Mouse (Mus musculus) megakaryocyte-erythroid progenitor cell, adult 5-6 weeks (primary cell): ENCODE measurements around the gene Sik1. TPM values are rescaled to one million over a fixed set of nuclear protein-coding genes. Genes with fewer than 3 reads are reported as not detected.

Source experiments
- ATAC-seq: replicated peaks from 2 replicates; pipeline ENCODE4 v1.8.0; 2016; ENCODE audit warnings: mild to moderate bottlenecking, inconsistent platforms; ENCODE audit not compliant: severe bottlenecking, poor library complexity, low FRiP score, low TSS enrichment
- total RNA-seq, 2 experiments: library from RNA; stranded (forward) in 1 of 2; stranded (reverse) in 1 of 2; fragments of 200-1000, 215-1000 nt in 1 of 2; fragments of >200 nt in 1 of 2; fragmentation: Nextera tagmentation in 1 of 2; gene quantifications; 2 replicates each; pipeline ENCODE4 v1.2.3; 2014 to 2017

Sik1 gene
- total RNA-seq, 2 experiments from 2014 or later: 4.1 to 14.4 TPM

- no peak for ATAC-seq
Measured at GRCm38 (mm10) chr17:31836264-31836607, 19.4 kb downstream of the Sik1 start.

GRCm38 (mm10) chr17:31835528-31836263, 19.9 kb downstream of the Sik1 start:
- peak; percentile 31; the same call in 1 of the 2 replicates for ATAC-seq

- no peak for ATAC-seq
Measured at GRCm38 (mm10) chr17:31834320-31835065, 21.1 kb downstream of the Sik1 start.

- no peak for ATAC-seq
Measured at GRCm38 (mm10) chr17:31833752-31834151, 21.9 kb downstream of the Sik1 start.

GRCm38 (mm10) chr17:31832577-31832964, 23.0 kb downstream of the Sik1 start:
- ATAC-seq: no peak

GRCm38 (mm10) chr17:31831866-31832576, 23.6 kb downstream of the Sik1 start:
- no peak for ATAC-seq

GRCm38 (mm10) chr17:31831097-31831865, 24.3 kb downstream of the Sik1 start:
- no peak for ATAC-seq

- no peak for ATAC-seq
Measured at GRCm38 (mm10) chr17:31830506-31831075, 25.0 kb downstream of the Sik1 start.

GRCm38 (mm10) chr17:31828916-31829315, 26.7 kb downstream of the Sik1 start:
- ATAC-seq: no peak

GRCm38 (mm10) chr17:31828118-31828517, 27.5 kb downstream of the Sik1 start:
- no peak for ATAC-seq

- no peak for ATAC-seq
Measured at GRCm38 (mm10) chr17:31827206-31827605, 28.4 kb downstream of the Sik1 start.

GRCm38 (mm10) chr17:31826669-31827068, 28.9 kb downstream of the Sik1 start:
- ATAC-seq: 0 out of 2 replicates have a peak, but pooled peaks have one; percentile 53

- no peak for ATAC-seq
Measured at GRCm38 (mm10) chr17:31825678-31826077, 29.9 kb downstream of the Sik1 start.

- no peak for ATAC-seq
Measured at GRCm38 (mm10) chr17:31824812-31825211, 30.8 kb downstream of the Sik1 start.

- ATAC-seq: no peak
Measured at GRCm38 (mm10) chr17:31821136-31821933, 34.3 kb downstream of the Sik1 start.

GRCm38 (mm10) chr17:31820099-31820846, 35.3 kb downstream of the Sik1 start:
- ATAC-seq: no peak

GRCm38 (mm10) chr17:31819372-31819771, 36.2 kb downstream of the Sik1 start:
- ATAC-seq: no peak

GRCm38 (mm10) chr17:31817815-31818214, 37.8 kb downstream of the Sik1 start:
- no peak for ATAC-seq
